Mouse (Mus musculus) kidney, adult 2 months (tissue): ENCODE data around the gene Olfr866. TPM values are rescaled to one million over a fixed set of nuclear protein-coding genes. Genes with fewer than 3 reads are reported as not detected.

Source experiments
- DNase-seq: peaks from one replicate; pipeline ENCODE4 v3.0.0; 2021
- H3K27ac ChIP-seq: fragments of 200-500 bp; 2 replicates; pipeline ENCODE4 v1.5.1; 2012; ENCODE audit warnings: low read depth, low read length, control low read depth, inconsistent platforms; ENCODE audit not compliant: insufficient read depth
- H3K27me3 ChIP-seq: fragments of 200-500 bp; replicated peaks from 2 replicates; pipeline ENCODE4 v1.6.1; 2012; ENCODE audit warnings: mild to moderate bottlenecking, moderate library complexity, low read length, inconsistent platforms; ENCODE audit not compliant: control insufficient read depth, insufficient read depth
- H3K36me3 ChIP-seq: fragments of 200-500 bp; 2 replicates; pipeline ENCODE4 v1.6.1; 2012; ENCODE audit warnings: mild to moderate bottlenecking, moderate library complexity, low read length, inconsistent platforms; ENCODE audit not compliant: control insufficient read depth, insufficient read depth
- H3K4me1 ChIP-seq: fragments of 200-500 bp; 2 replicates; pipeline ENCODE4 v1.6.1; 2011; ENCODE audit warnings: low read length; ENCODE audit not compliant: control insufficient read depth, insufficient read depth
- H3K4me3 ChIP-seq: fragments of 200-500 bp; 2 replicates; pipeline ENCODE4 v1.5.1; 2011; ENCODE audit warnings: mild to moderate bottlenecking, low read depth, low read length, control low read depth; ENCODE audit not compliant: insufficient read depth
- CTCF ChIP-seq: fragments of 200-500 bp; conservative IDR thresholded peaks from 2 replicates; pipeline ENCODE4 v1.5.1; 2011; ENCODE audit warnings: low read depth, mild to moderate bottlenecking, control low read depth, low read length, moderate library complexity, mixed read lengths; ENCODE audit not compliant: insufficient read depth, insufficient read length
- POLR2A ChIP-seq: fragments of 200-500 bp; IDR thresholded peaks from one replicate; pipeline ENCODE4 v1.6.1; 2011; ENCODE audit warnings: low read depth, low read length, control low read depth
- WGBS: fragments of 180-500 bp; shearing (Covaris S2); methylation state at CpG from one replicate; pipeline ENCODE4 v1.1.7; 2018; 5-methylcytosine and 5-hydroxymethylcytosine counted together
- polyA plus RNA-seq: library from polyadenylated mRNA; depleted of rRNA; stranded (reverse); fragments of >200 nt; gene quantifications from 2 replicates; pipeline ENCODE4 v1.2.3, GENCODE M21; 2012; rRNA removed

Olfr866 gene
- not detected in 2 replicates for polyA plus RNA-seq

DNA sequence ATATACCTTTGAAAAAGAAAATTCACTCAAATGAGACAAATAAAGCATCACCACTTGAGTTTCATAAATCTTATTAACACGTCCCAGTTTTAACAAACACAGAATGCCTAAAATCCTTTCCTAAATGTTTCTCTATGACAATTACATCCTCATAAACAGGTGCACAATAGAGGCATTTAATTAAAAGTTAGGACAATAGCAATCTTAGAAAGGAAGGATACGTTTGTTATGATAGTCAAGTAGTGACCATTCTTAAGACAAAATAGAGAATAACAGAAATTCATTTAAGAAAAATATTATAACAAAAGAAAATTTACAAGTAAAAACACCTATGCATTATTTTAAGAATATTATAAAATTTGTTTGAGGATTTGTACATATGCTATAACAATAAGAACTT, at the start of gene Olfr866:
Olfr866 (minus strand) TSS at position 101 of the 400 bp plus-strand sequence.
- 78% methylated on average over 2 of the region's 2 CpGs for WGBS
- Histone ChIP-seq H3K27ac (no peak within 1 kb of the TSS), H3K4me1 (no peaks in the 10 kb centered on the region), H3K4me3 (no peak within 1 kb of the TSS), H3K27me3 (no peaks in the 10 kb centered on the region), H3K36me3 (no peaks in the 10 kb centered on the region)
- TF ChIP-seq POLR2A = no peak
- no peak for TF ChIP-seq CTCF
- no peak for DNase-seq

DNA sequence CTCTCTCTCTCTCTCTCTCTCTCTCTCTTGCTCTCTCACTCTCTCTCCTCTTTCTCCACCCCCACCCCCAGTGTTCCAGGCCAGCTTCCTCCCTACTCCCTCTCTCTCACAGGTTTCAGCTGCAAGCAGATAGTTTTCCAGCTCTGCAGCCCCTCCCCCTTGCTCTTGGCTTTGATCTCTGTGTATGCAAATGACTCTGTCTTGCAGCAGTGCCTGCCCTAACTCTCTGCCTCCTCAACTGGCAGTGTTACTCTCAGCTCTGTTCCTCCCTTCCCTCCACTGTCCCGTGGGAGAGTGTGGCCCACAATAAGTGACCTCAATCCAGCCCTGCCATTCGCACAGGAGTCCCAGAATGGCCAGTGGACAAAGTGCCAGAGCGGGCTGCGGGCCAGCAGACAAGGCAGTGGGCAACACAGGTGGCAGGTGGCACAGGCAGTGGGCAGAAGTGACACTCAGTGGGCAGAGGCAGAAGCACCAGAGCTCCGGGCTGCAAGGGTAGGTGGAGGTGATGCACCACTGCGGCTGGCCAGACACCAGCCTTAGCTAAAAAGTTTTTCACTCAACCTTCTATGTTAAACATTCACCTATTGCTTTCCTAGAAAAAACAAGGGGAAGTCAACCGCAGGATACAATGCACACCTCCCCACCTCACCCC, 45.8 kb upstream of the Olfr866 start:
- H3K4me3 ChIP-seq = no peak overlapping the region
- TF ChIP-seq POLR2A = no peak
- no peak for TF ChIP-seq CTCF

DNA sequence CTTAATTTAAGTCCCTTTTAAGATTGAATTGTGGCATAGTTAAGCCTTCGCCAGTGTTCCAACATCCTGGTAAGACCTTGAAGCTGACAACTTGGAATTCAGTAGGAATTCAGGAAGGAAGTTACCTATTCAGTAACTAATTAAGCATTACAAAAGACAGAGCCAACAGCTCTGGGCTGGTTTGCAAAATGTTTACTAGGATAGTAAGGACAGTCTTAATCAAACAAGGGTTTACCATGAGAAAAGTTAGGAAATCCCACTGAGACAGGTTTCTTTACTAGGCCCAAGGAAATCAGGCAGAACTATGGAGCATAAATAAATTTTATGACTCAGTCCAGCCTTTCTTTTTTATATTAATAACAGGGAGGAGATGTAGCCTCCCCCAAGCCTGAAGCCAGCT, 43.5 kb upstream of the Olfr866 start:
- TF ChIP-seq POLR2A (no peak), CTCF (no peak)
- H3K4me3 ChIP-seq = no peak overlapping the region
- no peaks in the 10 kb centered on the region for H3K4me1 ChIP-seq
- DNase-seq = no peak
- 83% methylated on average over 1 of the region's 1 CpGs for WGBS
- no peaks in the 10 kb centered on the region for H3K27me3 ChIP-seq
- H3K27ac ChIP-seq = no peak overlapping the region
- no peaks in the 10 kb centered on the region for H3K36me3 ChIP-seq

More for the DNA sequence above, 45.8 kb upstream of the Olfr866 start:
- Histone ChIP-seq H3K4me1 (no peaks in the 10 kb centered on the region), H3K27ac (no peak overlapping the region), H3K27me3 (no peaks in the 10 kb centered on the region), H3K36me3 (no peaks in the 10 kb centered on the region)
- DNase-seq = peak; percentile 12
- 51% methylated on average over 7 of the region's 7 CpGs for WGBS

DNA sequence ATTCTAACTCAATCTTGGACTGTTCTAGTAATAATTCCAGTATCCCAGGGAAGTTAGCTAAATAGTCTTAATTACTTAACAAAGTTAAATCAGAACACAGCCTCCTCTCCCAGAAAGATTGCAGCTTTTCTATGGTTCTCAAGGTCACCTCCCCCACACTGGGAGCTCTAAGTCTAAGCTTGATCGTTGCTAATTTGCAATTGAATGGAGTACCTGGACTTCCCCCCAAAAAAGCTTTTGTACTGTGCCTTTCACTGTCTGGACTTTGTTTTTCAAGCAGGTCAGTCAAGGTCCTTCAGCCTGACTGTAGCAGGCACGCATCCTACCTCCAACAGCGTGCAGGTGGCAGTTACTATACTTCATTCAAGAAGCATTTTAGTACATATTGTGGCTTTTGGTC, 42.4 kb upstream of the Olfr866 start:
- no peaks in the 10 kb centered on the region for H3K27me3 ChIP-seq
- no peak overlapping the region for H3K4me3 ChIP-seq
- no peaks in the 10 kb centered on the region for H3K36me3 ChIP-seq
- H3K27ac ChIP-seq = no peak overlapping the region
- 67% methylated on average over 3 of the region's 3 CpGs for WGBS
- TF ChIP-seq POLR2A (no peak), CTCF (no peak)
- no peaks in the 10 kb centered on the region for H3K4me1 ChIP-seq
- DNase-seq = no peak

DNA sequence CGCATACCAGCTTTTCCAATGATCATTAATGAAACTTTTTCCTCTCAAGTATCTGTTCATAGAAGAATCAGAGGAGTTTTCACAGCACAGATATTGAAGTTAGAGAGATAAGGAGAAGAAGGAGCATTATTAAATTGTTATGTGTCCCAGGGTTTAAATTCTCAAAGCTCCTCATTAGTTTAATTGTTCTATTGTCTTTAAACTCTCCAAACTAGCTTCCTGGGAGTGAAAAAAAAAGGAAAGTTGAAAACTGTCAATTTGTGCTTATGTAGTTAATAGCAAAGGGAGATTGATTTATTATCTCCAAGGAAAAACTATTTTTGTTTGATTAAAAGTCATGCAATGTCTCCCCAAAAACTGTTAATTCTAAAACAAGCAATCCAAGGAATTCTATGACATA, 29.6 kb upstream of the Olfr866 start, which contains the start of gene Olfr867:
Olfr867 (minus strand) TSS at position 101 of the 400 bp plus-strand sequence.
- Histone ChIP-seq H3K27ac (no peak within 1 kb of the TSS), H3K4me1 (no peaks in the 10 kb centered on the region), H3K4me3 (no peak within 1 kb of the TSS), H3K36me3 (no peaks in the 10 kb centered on the region), H3K27me3 (no peaks in the 10 kb centered on the region)
- DNase-seq = no peak
- WGBS = 67% methylated on average over 1 of the region's 1 CpGs
- no peak for TF ChIP-seq POLR2A
- no peak for TF ChIP-seq CTCF

DNA sequence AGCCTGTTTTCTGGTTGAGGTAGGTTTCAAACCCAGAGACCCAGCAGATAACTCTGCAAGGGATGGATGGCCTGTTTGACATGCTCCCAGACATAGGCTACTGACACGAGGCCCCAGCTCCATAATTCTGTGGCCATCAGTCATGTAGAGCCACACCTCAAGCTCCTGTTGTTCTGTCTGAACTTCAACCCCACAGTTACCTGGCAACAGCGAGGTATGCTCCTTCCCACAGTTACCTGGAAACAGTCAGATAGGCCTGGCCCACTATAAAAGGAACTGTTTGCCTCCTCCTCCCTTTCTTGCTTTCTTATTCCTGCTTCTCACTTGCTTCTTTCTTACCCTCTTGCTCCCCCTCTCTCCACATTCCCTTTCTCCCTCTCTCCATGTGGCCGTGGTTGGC, 20.1 kb upstream of the Olfr866 start:
- no peak for DNase-seq
- WGBS = 66% methylated on average over 3 of the region's 3 CpGs
- Histone ChIP-seq H3K27ac (no peak overlapping the region), H3K4me3 (no peak overlapping the region), H3K27me3 (no peaks in the 10 kb centered on the region), H3K36me3 (no peaks in the 10 kb centered on the region), H3K4me1 (no peaks in the 10 kb centered on the region)
- TF ChIP-seq CTCF = no peak
- no peak for TF ChIP-seq POLR2A

Other genes starting within 250 kb of the Olfr866 start
- gene Olfr58, start 247.8 kb downstream of the Olfr866 start, polyA plus RNA-seq = not detected in 2 replicates
- gene Olfr859, start 223.1 kb downstream of the Olfr866 start, polyA plus RNA-seq = not detected in 2 replicates
- gene Olfr860, start 178.3 kb downstream of the Olfr866 start, polyA plus RNA-seq = not detected in 2 replicates
- not detected in 2 replicates for gene Olfr862, start 140.0 kb downstream of the Olfr866 start, polyA plus RNA-seq
- not detected in 2 replicates for gene Olfr77, start 111.2 kb downstream of the Olfr866 start, polyA plus RNA-seq
- not detected in 2 replicates for gene Olfr867, start 29.5 kb upstream of the Olfr866 start, polyA plus RNA-seq
- not detected in 2 replicates for gene Olfr868, start 70.6 kb upstream of the Olfr866 start, polyA plus RNA-seq
- not detected in 2 replicates for gene Olfr869, start 101.0 kb upstream of the Olfr866 start, polyA plus RNA-seq
- not detected in 2 replicates for gene Olfr870, start 146.0 kb upstream of the Olfr866 start, polyA plus RNA-seq
- gene Olfr871, start 184.2 kb upstream of the Olfr866 start, polyA plus RNA-seq = not detected in 2 replicates
- not detected in 2 replicates for gene Olfr872, start 209.1 kb upstream of the Olfr866 start, polyA plus RNA-seq